Mouse (Mus musculus) heart, embryonic 11.5 days (tissue): ENCODE results near the gene Klf2. TPM values are rescaled to one million over a fixed set of nuclear protein-coding genes. Genes with fewer than 3 reads are reported as not detected.

Source experiments
- ATAC-seq: fragments of 200-750 bp; cut with Nextera tagmentation; replicated peaks from 2 replicates; pipeline ENCODE4 v1.8.0; 2017; ENCODE audit warnings: moderate library complexity; ENCODE audit not compliant: insufficient number of reproducible peaks, low FRiP score, low TSS enrichment
- H3K27ac ChIP-seq: fragments of 300-500 bp; sonication (generic); 2 replicates; pipeline ENCODE4 v1.5.1; 2014; ENCODE audit warnings: mild to moderate bottlenecking, low read depth, low read length
- H3K27me3 ChIP-seq: fragments of 300-500 bp; sonication (generic); 2 replicates; pipeline ENCODE4 v1.6.1; 2014; ENCODE audit warnings: mild to moderate bottlenecking, low read length, mixed read lengths; ENCODE audit not compliant: control insufficient read depth, insufficient read depth
- H3K36me3 ChIP-seq: fragments of 300-500 bp; sonication (generic); 2 replicates; pipeline ENCODE4 v1.6.1; 2014; ENCODE audit warnings: mild to moderate bottlenecking, low read length, moderate library complexity, mixed read lengths; ENCODE audit not compliant: control insufficient read depth, insufficient read depth
- H3K4me1 ChIP-seq: fragments of 300-500 bp; sonication (generic); 2 replicates; pipeline ENCODE4 v1.6.1; 2014; ENCODE audit warnings: low read length; ENCODE audit not compliant: control insufficient read depth, insufficient read depth
- H3K4me2 ChIP-seq: fragments of 300-500 bp; sonication (generic); 2 replicates; pipeline ENCODE4 v1.6.1; 2014; ENCODE audit warnings: mild to moderate bottlenecking, moderate library complexity
- H3K4me3 ChIP-seq: fragments of 300-500 bp; sonication (generic); 2 replicates; pipeline ENCODE4 v1.5.1; 2014; ENCODE audit warnings: low read depth, low read length
- H3K9ac ChIP-seq: fragments of 300-500 bp; sonication (generic); 2 replicates; pipeline ENCODE4 v1.6.1; 2014; ENCODE audit warnings: mild to moderate bottlenecking, low read depth, low read length, moderate library complexity
- H3K9me3 ChIP-seq: fragments of 300-500 bp; sonication (generic); replicated peaks from 2 replicates; pipeline ENCODE4 v1.6.1; 2016; ENCODE audit warnings: low read length; ENCODE audit not compliant: control insufficient read depth
- WGBS: fragments of 180-500 bp; shearing (Covaris S2); extraction: QIAGEN DNeasy Blood & Tissue Kit; methylation state at CpG from one replicate; pipeline ENCODE4 v1.1.7; 2014; ENCODE audit not compliant: insufficient replicate concordance; 5-methylcytosine and 5-hydroxymethylcytosine counted together
- polyA plus RNA-seq: library from polyadenylated mRNA; unstranded; fragments of >200 nt; fragmentation: Nextera tagmentation; extraction: Ambion mirVana; gene quantifications from 2 replicates; pipeline ENCODE4 v1.2.1, GENCODE M21; 2014

Gene Klf2
- polyA plus RNA-seq, 1 experiment from 2014 or later = 16.7 TPM

GRCm38 (mm10) chr8:72310849-72311506 lies 7.9 kb upstream of the Klf2 start:
- WGBS = 48% methylated on average over 8 of the region's 8 CpGs
- Histone ChIP-seq H3K4me3 (no peak overlapping the region), H3K27ac (0 out of 2 replicates have a peak overlapping the region, but pooled peaks have one; percentile 37), H3K4me2 (no peak overlapping the region), H3K9me3 (no peaks in the 10 kb centered on the region), H3K9ac (no peak overlapping the region), H3K4me1 (peaks cover 6% of the 10 kb centered on the region), H3K27me3 (no peaks in the 10 kb centered on the region), H3K36me3 (no peaks in the 10 kb centered on the region)
- ATAC-seq = peak; percentile 71

DNA sequence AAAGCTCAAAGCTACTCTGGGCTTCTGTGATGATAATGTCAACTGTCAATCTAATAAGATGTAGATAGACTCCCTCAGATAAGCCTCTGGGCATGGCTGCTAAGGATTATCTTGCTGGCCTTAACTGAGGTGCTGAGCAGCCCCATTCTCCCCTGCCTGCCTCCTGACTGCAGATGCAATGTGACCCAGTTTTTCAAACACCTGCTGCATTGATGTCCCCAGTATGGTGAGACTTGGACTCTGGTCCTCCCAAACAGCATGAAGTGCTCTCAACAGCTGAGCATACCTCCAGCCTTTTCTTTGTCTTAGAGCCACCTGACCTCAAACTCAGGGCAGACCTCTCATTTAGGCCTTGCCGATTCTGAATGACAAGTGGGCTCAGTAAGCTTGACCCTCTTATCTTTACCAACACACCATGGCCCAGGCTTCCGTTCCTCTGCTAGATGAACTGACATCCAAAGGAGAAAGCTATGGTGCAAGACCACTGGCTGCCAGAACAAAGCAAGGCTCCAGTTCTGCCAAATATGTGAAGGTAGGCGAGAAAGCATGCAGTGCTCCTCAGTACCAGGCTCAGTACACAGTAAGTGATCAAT lies 5.8 kb upstream of the Klf2 start:
- ATAC-seq = no peak
- Histone ChIP-seq H3K9me3 (no peaks in the 10 kb centered on the region), H3K36me3 (no peaks in the 10 kb centered on the region), H3K4me2 (no peak overlapping the region), H3K4me1 (peaks cover 8% of the 10 kb centered on the region), H3K27ac (no peak overlapping the region), H3K9ac (no peak overlapping the region), H3K27me3 (no peaks in the 10 kb centered on the region), H3K4me3 (no peak overlapping the region)
- WGBS = 54% methylated on average over 3 of the region's 3 CpGs

DNA sequence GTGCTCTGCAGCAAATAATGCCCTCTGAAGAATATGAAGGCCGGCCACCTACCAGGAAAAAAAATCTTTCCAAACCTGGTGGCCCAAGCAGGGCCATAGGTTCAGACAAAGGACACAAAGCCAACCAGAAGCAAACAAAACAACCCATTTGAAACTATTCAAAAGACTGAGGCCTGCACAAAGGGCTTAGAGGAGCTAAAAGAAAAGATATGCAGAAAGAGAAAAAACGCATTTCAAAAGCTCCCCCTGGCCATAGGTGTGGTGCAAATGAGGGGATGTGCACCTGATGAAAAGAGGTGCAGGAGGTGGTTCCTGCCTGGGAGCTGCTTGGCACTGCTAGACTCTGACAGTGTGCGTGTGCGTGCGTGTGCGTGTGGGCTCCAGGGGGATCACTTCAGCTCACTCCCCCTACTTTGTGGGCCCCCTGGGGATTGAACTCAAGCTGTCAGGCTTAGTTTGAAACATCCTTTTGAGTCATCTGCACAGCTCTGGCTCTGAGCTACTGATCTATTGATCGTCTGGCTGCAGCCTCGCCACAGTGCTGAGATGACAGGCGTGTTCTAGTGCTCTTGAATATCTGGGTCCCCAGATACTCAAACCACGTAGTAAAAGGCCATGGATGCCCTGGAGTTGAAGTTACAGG lies 2.7 kb upstream of the Klf2 start:
- no peak for ATAC-seq
- H3K4me3 ChIP-seq = no peak overlapping the region
- H3K4me2 ChIP-seq = no peak overlapping the region
- no peak overlapping the region for H3K27ac ChIP-seq
- H3K9me3 ChIP-seq = no peaks in the 10 kb centered on the region
- H3K36me3 ChIP-seq = no peaks in the 10 kb centered on the region
- H3K27me3 ChIP-seq = peaks cover 16% of the 10 kb centered on the region
- 53% methylated on average over 10 of the region's 10 CpGs for WGBS
- H3K9ac ChIP-seq = no peak overlapping the region
- peaks cover 17% of the 10 kb centered on the region for H3K4me1 ChIP-seq

- Histone ChIP-seq H3K27me3 (peaks cover 19% of the 10 kb centered on the region), H3K4me1 (peaks cover 21% of the 10 kb centered on the region; the same call in 1 of the 2 replicates)
Observed at GRCm38 (mm10) chr8:72317741-72318301, 1.0 kb upstream of the Klf2 start.

GRCm38 (mm10) chr8:72319397-72319796 lies 564 bp downstream of the Klf2 start:
- Histone ChIP-seq H3K36me3 (no peaks in the 10 kb centered on the region), H3K9ac (peak overlapping the region; percentile 83), H3K9me3 (no peaks in the 10 kb centered on the region), H3K27ac (peak overlapping the region; percentile 66), H3K4me2 (peak overlapping the region; percentile 97), H3K27me3 (peaks cover 19% of the 10 kb centered on the region), H3K4me3 (peak overlapping the region; percentile 76), H3K4me1 (peaks cover 22% of the 10 kb centered on the region; the same call in 1 of the 2 replicates)
- 0 out of 2 replicates have a peak, but pooled peaks have one; percentile 2 for ATAC-seq
- under 1% methylated on average over 47 of the region's 48 CpGs for WGBS

More at GRCm38 (mm10) chr8:72317741-72318301, 1.0 kb upstream of the Klf2 start:
- ATAC-seq = no peak
- H3K4me2 ChIP-seq = no peak overlapping the region
- H3K36me3 ChIP-seq = no peaks in the 10 kb centered on the region
- H3K9me3 ChIP-seq = no peaks in the 10 kb centered on the region
- no peak overlapping the region for H3K4me3 ChIP-seq
- no peak overlapping the region for H3K9ac ChIP-seq
- H3K27ac ChIP-seq = no peak overlapping the region
- WGBS = 51% methylated on average over 5 of the region's 5 CpGs

DNA sequence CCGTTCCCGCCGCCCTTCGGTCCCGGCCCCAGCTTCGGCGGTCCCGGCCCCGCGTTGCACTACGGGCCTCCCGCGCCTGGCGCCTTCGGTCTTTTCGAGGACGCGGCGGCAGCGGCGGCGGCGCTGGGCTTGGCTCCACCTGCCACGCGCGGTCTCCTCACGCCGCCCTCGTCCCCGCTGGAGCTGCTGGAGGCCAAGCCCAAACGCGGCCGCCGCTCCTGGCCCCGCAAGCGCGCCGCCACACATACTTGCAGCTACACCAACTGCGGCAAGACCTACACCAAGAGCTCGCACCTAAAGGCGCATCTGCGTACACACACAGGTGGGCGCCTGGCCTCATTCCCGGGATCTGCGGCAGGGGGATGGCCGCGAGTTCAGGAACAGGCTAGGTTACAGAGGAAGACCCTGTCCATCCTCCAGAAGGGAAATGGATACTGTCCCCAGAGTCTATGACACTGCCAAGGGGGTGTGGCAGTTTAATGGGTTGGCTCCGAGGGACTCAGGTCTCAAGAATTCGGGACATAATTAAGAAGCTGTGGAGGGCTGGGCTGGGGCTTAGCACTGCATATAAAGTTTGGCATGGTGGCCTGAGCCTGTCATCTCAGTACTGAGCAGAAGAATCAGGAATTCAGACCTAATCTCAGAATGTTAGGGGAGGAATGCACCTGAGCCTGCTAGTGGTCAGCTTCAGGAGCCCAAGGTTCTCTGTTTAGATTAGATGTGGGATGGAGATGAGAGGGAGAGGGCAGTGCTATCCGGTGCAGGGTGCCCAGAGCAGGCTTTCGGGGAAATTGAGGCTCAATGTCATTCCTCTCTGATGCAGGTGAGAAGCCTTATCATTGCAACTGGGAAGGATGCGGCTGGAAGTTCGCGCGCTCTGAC lies 1.3 kb downstream of the Klf2 start:
- Histone ChIP-seq H3K9me3 (no peaks in the 10 kb centered on the region), H3K4me2 (peak overlapping the region; percentile 97), H3K27me3 (peaks cover 19% of the 10 kb centered on the region), H3K4me1 (peaks cover 22% of the 10 kb centered on the region; the same call in 1 of the 2 replicates), H3K36me3 (no peaks in the 10 kb centered on the region), H3K9ac (peak overlapping the region; percentile 83), H3K4me3 (peak overlapping the region; percentile 76), H3K27ac (peak overlapping the region; percentile 66; the same call in 1 of the 2 replicates)
- no peak for ATAC-seq
- WGBS = 6% methylated on average over 54 of the region's 55 CpGs

DNA sequence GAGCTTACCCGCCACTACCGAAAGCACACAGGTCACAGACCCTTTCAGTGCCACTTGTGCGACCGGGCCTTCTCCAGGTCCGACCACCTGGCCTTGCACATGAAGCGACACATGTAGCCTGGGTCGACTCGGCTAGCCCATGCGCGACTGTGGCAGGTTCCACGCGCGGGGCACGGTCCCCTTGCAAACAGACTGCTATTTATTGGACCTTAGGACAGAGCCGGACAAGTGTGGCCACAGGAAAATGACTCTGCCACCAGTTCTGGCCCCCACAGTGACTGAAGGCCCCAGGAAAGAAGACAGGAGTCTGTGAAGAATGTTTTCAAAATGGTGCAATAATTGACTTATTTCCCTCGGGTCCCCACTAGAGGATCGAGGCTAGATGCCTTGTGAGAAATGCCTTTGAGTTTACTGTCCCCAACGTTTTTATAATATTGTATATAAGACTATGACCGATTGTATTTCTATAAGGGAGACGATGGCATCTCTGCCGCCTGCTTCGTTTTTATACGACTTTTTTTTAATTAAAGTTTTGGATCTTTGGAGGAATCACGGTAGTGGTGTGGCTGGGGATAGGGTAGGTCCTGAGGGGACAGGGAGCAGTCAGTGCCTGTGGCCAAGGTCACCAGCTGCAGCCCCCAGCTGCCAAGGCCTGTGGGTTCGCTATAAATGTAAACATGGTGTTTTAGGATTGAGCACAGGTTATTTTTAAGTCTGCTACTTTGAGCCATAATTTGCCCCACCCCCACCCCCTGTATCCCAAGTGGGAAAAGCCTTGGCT lies 2.2 kb downstream of the Klf2 start:
- H3K9ac ChIP-seq = peak overlapping the region; percentile 83
- ATAC-seq = no peak
- peak overlapping the region; percentile 35; the same call in 1 of the 2 replicates for H3K27ac ChIP-seq
- peak overlapping the region; percentile 76 for H3K4me3 ChIP-seq
- H3K4me2 ChIP-seq = peak overlapping the region; percentile 97
- no peaks in the 10 kb centered on the region for H3K9me3 ChIP-seq
- no peaks in the 10 kb centered on the region for H3K36me3 ChIP-seq
- peaks cover 22% of the 10 kb centered on the region; the same call in 1 of the 2 replicates for H3K4me1 ChIP-seq
- peaks cover 19% of the 10 kb centered on the region for H3K27me3 ChIP-seq
- WGBS = 54% methylated on average over 25 of the region's 25 CpGs
